Mouse (Mus musculus) spleen, adult 18-20 months (tissue): ENCODE results near the gene Tspoap1.

ENCODE experiments used
- DNase-seq, 2 experiments: peaks; one replicate each; pipeline ENCODE4 v3.0.0; 2022; ENCODE audit warnings: mixed read lengths in 2 of 2

The Tspoap1 gene

DNA sequence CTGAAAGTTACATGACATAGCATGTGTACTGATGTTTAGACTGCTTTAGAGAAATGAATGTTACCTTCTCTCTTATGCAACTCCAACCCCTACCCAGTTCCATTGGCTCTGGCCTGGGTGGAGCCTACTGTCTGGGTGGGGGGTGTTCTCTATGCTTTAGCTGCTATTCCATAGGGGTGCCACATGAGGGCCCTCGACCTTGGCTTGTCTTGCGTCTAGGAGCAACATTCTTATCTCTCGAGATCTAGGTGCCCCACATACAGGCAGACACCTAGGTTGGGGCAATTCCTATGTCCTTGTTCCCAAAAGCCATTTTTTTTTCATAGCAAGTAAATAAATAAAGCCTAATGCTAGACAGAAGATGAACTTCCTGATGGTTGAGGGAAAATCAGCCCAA lies 734 bp upstream of the Tspoap1 start:
- DNase-seq, result peak; percentile 58 to 73

DNA sequence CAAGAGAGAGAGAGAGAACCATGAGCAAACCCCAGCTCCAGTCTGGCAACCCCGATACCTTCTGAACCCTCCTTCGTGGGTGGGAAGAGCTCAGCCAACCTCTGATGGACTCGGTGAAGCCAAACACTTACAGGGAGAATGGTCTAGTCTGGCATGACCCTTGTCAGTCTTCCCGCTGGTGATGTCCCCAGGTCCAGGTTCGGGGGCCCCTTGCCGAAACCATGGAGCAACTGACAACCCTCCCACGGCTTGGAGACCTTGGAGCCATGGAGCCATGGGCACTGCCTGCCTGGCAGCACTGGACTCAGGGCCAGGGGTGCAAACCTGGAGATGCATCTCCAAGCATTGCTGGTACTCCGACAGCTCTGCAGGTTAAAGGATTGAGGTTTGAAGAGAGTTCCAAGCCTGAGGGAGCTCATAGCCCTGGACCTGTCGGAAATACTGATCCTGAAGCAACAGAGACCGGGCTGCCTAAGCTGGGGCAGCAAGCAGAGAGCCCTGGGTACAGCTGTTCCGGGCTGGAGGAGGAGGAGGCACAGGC lies 910 bp downstream of the Tspoap1 start:
- no peak for DNase-seq

DNA sequence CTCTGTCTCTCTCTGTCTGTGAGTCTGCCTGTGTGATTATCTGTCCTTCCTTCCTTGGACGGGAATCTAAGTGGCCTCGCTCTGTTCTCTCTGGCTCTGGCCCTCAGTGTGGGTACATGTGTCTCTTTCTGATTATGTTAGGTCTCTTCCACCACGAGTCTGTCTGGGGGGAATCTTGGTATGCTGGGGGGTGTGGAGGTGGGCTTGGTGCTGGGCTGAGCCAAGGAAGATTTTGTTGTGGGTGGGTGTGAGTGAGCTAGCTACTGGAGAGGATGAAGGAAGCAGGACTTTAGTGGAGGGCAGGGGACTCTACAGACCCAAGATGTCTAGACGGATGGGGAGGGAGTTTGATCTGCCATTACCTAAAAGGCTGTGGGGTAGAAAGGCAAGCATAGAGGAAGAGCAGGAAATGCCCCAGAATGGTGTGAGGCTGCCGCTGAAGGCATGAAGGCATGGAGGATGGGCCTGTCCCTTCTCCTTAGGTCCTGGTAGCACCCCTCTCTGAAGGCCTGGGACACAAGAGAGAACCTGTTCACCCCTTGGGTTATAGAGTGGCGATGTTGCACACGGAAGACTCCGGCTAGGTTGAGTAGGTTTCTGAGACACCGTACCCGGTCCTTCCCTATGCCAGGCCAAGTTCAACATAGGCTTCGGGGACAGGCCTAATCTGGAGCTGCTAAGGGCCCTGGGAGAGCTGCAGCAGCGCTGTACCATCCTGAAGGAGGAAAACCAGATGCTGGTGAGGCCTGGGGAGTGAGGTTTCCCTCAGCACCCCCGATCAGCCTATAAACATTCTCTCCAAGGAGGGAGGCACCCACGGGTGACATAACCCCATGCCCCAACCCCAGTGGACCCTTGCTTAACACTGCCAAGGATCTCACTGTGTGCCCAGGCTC lies 1.7 kb downstream of the Tspoap1 start:
- no peak for DNase-seq

DNA sequence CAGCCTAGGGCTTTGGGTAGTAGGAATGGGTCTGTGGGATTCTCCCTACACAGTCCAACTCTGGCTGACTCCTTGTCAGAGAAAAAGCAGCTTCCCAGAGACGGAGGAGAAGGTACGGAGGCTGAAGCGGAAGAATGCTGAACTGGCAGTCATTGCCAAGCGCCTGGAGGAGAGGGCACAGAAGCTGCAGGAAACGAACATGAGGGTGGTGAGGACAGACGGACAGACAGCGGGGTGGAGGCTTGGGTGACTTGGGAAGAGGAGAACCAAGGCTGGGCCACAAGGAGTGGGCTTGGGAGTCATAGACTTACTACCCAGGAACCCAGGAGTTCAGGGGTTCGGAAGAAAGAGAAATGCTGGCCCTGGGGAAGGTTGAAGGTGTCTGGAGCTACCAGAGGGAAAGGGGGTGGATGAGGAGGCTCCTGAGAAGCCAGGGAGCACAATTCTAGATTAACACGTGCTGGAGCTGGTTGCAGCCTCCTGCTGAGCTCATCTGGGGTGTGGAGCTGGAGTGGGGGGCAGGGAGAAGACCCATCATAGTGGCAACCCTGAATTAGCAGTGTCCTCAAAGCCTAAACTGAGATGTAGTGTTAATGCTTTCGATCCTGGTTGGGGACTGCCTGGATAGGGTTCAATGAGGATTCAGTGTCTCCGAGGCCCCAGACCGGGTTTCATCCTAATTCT lies 2.5 kb downstream of the Tspoap1 start:
- DNase-seq, result no peak

DNA sequence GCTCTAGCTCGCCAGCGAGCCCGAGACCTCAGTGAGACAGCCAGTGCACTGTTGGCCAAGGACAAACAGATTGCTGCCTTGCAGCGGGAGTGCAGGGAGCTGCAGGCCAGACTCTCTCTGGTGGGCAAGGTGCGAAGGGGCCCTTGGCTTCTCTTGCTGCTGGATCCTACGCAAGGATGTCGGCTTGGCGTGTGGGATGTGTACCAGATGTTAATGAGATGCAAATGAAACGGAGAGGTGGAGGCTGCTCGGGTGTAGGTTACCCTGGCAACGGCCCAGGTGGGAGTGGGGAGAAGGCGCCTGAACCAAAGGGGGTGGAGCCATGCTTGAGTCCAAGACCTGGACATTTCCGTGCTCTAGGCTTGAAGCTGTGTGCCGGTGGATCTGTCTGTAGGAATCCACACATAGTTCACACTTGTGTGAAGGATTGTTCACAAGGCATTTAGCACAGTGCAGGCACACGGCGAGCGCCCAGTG lies 3.2 kb downstream of the Tspoap1 start:
- DNase-seq, result no peak

DNA sequence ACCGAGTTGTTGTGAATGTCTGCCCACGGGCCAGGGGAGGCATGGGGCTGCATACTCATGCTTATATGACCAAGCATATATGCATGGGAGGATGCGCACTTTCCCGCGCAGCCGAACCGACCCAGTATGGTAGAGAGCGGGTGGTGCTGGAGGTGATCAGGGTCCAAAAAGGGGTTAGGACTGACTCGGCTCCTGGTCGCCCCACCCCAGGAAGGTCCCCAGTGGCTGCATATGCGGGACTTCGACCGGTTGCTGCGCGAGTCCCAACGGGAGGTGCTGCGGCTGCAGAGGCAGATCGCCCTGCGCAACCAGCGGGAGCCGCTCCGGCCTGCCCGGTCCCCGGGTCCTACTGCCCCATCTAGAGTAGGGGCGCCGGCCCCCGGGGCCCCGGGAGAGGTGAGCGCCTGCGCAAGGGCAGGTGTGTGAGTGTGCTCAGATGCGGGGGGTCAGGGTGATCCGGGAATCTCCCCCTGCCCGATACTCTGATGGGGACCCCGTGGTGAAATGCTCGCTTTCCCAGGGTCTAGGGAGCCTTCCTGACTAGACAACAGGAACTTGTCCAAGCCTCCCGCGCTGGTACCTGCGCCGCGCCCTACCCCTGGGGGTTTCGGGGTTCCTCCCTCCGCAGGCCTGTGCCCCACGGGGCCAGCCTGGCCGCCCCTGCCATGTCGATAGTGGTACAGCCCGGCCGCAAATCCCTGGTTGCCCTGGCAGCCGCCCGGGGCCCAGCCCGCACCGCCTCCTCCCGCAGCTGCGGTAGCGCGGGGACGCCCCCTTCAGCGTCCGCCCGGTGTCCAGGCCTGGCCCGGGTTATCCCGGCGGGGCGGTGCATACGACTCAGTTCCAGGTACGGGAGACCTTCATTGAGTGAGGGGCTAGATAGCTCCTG lies 3.9 kb downstream of the Tspoap1 start:
- DNase-seq, result peak; percentile 46 to 50

DNA sequence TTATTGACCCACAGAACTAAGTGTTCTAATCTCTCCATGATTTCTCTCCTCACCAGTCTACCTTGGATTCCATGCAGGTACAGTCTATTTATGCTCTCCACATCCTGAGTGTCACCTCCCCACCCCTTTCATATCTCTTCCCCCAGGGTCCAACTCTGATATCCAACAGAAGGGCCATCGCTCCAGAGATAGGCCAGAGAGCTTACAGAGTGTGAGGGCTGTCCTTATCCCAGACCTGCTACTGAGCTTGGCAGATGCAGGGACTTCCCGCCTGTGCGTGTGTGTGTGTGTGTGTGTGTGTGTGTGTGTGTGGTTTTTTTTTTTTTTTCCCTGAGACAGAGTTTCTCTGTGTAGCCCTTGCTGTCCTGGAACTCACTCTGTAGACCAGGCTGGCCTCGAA lies 8.4 kb downstream of the Tspoap1 start:
- no peak for DNase-seq

DNA sequence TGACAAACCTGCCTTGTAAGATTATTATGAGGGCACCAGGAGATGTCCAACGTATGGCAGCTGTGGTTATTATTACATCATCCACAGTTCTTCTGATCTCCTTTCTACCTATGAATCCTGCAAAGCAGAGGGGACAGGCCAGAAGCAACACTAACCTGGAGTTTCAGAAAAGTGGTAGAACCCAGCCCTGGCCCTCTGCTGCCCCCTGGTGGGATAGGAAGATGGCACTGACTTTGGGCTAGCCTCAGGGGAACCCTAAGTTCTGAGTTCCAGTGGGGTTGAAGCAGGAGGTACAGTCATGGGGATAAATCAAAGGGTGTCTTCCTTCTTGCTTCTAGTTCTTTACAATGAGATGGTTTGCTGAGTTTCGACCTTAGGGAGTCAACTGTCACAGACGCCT lies 10.6 kb downstream of the Tspoap1 start:
- DNase-seq, result peak; percentile 65 to 91

DNA sequence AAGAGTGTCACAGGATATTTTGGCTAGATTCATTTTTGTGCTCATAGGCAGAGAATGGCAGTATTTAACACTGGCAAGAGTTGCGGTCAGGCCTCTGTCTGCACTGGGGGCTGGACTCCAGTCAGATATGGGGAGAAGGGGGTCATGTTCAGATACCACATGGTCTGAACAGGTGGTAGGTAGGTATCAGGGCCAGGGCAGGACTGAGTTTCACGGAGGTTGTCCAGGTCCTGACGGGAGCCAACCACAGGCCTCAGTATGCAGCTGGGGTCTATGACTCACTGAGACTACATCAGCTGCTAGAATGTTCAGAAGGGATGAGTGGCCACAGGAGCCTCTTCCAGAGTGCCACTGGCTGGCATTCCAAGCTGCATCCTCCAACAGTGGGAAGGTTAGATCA lies 12.0 kb downstream of the Tspoap1 start:
- DNase-seq, result no peak

DNA sequence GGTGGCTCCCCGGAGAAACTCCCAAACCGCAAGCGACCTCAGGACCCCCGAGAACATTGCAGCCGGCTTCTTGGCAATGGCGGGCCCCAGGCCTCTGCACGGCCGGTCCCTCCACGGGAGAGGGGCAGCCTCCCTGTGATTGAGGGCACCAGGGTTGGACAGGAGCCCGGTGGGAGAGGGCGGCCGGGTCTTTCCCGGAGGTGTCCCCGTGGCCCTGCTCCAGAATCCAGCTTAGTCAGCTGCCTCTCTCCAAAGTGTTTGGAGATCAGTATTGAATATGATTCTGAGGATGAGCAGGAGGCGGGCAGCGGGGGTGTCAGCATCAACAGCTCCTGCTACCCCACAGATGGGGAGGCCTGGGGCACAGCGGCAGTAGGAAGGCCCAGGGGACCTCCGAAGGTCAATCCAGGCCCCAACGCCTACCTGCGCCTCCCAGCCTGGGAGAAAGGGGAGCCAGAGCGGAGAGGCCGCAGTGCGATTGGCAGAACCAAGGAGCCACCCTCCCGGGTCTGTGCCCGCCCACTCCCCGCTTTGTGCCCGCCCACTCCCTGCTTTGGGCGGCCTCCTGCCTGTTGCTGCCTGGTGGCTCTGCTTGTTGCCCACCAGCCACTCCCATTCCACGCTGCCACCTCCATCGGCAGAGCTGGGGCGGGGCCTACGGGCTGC lies 17.9 kb downstream of the Tspoap1 start:
- DNase-seq, result no peak

DNA sequence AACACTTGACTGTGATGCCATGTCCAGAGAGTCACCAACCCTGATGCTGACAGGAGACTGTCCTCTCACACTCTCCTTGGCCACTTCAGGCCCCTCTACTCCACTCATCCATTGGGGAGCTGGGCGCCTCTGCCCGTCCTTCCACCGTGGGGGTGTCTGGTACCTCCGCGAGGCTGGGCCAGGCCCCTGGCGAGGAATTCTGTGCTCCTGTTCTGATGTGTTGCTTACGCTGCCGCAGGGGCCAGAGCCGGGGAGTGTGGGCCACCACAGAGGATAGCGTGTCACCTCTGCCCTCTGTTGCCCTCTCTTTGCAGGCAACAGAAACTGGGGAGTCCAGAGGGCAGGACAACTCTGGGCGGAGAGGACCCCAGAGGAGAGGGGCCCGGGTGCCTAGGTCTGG lies 18.6 kb downstream of the Tspoap1 start:
- no peak for DNase-seq

DNA sequence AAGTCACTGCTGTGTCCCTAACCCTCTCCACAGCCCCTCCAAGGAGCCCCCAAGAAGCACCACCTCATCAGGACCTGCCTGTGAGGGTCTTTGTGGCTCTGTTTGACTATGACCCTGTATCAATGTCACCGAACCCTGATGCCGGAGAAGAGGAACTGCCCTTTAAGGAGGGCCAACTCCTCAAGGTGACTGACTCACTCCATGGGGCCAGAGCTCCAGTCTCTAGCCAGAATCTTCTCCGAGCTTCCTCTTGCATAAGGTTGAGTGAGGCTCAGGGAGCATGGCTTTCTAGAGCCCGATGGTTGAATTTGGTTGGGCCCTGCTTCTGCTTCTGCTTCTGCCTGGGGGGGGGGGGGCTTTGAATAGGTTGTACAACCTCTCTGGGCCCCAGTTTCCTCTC lies 19.1 kb downstream of the Tspoap1 start:
- no peak for DNase-seq

DNA sequence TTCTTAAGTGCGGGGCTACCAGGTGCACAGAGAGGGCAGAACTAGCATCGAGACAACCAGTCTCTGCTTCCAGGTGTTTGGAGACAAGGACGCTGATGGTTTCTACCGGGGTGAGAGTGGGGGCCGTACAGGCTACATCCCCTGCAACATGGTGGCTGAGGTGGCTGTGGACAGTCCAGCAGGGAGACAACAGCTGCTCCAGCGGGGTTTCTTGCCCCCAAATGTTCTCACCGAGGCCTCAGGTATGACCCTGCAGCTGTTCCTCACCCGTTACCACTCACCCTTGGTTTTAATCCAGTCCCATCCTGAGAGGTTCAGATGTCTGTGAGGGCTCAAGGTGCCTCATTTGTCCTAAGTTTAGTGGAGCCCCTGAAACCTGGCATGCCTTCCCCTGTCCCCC lies 19.8 kb downstream of the Tspoap1 start:
- no peak for DNase-seq

DNA sequence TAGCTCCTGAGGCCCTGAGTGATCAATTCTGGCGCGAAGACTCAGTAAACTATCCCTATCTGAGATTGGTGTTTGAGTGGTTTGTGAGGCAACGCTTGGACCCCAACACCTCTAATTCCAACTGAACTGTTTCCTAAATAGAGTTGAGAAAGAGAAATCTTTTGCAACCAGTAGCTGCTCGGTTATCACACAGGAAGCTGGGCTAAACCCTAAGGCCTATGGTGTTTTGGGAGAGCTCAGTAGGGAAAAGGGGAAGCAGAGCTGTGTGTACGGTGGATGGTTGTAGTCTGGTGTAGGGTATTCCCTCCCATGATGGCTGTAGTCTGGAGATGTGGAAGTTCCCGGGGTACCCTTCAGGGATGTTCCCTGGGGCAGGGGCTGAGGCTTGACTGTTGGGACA lies 29.7 kb downstream of the Tspoap1 start:
- no peak for DNase-seq

DNA sequence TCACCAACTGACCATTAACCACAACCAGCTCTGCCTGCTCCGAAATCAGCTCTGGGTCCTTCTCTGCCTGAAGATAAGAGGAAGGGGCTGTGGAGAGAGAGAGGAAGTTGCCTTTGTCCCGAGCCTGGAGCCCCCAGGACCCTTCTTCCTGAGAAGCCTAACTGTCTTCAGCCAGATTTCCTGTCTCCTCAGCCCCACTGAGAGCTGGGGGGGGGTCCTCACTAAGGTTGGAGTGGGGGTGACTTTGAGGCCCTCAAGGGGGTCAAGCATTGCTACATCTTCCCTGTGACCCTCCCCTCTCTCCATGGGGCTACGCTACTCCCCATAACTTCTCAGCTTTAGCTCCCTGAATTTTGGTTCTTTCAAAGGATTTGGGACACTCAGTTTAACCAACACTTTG lies 33.1 kb downstream of the Tspoap1 start, which contains the start of gene Mpo:
Gene Mpo (plus strand): TSS at position 122 of the 400 bp plus-strand sequence.
- DNase-seq, result no peak

DNA sequence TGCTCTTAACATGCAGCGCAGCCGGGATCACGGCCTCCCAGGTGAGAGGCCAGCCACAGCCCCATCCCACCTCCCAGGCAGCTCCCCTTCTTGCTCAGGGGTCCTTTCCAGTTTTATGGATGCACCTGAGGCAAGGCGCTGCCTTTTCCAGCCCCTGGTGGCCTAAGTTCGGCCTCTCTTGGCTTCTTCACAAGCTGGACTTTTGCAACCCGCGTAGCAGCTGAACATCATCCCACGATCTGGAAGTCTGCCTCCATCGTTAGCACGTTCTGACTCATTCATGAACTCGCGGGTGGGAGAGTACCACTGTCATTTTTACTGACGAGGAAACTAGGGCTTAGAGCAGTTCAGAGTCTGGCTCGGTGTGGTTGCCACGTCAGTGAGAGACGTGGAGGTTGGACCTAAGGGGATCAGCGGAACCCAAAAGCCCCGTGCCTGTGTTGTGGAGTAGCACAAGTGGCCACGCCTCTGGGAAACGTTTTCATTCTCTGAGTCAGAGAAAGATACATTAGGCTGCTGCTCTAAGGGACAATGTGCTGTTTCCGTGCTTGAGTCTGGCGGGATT lies 41.5 kb downstream of the Tspoap1 start:
- no peak for DNase-seq

DNA sequence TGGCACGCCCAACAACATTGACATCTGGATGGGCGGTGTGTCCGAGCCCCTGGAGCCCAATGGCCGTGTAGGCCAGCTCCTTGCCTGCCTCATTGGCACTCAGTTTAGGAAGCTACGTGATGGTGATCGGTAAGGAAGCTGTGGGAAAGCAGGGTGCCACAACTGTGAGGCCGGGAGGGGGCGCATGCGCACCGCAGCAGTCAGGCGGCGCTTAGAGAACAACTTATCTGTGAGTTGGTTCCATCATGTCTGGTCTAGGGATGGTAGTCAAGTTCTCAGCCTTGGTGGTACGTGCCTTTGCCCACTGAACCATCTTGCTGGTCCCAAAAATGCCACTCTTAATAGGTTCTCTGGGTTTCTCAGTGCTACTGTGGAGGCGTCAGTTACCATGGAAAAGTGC lies 42.3 kb downstream of the Tspoap1 start:
- no peak for DNase-seq

DNA sequence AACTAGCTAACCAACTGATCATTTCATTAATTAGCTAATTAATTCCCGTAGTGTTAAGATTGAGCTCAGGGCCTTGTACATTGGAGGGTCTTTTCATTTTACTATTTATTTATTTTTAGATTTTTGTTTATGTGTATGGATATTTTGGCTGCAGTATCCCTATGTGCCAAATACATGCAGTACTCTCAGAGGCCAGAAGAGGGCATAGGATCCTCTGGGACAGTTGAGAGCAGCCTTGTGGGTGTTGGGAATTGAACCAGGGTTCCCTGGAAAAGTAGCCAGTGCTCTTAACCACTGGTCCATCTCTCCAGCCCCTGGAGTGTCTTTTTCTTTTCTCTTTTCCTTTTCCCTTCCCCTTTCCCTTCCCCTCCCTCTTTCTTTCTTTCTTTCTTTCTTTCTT lies 45.1 kb downstream of the Tspoap1 start:
- DNase-seq, result peak in 1 of 2 experiments; percentile 34

DNA sequence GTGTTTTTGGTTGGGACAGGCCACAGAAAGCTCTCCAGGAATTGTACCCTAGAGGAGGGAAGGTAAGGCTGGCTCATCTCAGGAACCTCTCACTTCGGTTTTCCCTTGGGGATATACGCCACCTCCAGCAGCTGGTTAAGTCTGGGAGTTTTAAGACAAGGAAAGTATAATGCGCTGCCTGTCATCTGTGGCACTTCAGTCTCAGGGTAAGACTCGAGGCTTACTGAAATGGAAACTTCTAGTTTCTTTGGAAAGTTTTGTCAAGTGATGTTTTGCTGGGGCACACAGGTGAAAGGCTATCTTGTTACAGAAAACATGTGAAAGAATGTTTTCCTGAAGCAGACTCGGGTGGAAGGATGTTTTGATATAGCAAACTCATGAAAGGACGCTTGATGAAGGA lies 47.1 kb downstream of the Tspoap1 start:
- DNase-seq, result no peak

DNA sequence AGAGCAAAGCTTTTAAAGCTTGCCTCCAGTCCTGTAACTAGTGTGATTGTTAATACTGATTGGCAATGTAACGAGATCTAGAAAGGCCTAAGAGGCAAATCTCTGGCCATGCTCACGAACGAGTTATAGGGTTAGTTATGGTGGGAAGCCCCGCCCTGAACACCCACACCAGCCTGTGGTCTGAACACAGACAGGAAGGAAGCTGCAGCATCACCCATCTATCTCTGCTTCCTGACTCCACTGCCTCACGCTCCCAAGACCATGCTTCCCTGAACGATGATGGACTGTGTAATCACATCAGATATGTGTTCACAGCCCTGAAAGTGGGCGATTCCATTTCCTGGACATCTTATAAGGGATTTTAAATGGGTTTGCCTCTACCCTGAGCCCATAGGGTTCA lies 47.9 kb downstream of the Tspoap1 start:
- DNase-seq, result peak in 1 of 2 experiments; percentile 10

DNA sequence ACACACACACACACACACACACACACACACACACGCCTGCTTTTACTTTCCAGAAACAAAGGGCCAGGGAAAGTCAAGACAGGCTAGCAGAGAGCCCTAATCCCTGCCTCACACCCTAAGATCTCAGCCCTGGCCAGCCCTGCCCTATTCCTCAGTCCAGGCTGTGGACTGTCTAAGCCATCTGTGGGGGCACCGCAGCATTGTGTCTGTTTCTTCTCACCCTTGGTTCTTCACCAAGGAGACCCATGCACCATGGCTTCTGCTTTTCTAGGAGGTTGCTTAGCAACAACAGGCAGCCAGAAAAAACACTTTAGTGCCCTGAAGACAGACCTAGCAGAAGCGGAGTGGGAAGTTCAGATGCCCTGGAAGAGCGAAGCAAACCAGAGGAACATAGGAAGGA lies 51.1 kb downstream of the Tspoap1 start:
- no peak for DNase-seq

DNA sequence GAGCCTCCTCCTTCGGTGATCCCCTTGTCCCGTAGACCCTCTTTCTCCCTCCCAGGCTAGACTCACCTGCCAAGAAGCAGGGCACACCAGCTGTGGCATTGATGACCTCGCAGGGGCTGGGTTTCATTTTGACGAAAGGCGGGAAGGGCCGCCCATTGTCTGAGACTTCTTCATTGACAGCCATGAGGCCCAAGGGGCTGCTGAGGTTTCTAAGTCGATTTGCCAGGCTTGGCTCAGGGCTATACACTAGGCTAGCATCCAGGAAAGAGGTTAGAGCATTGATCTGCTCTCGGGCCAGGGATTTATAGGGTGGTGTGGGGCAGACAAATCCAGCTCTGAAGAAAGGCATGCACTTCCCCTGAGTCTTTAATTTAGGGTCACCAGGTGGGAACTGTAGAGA lies 54.5 kb downstream of the Tspoap1 start:
- DNase-seq, result no peak
